Mouse (Mus musculus): ENCODE measurements around the gene Cmip.
A peak's percentile ranks its signal among the peaks of the same experiment; 100 is the strongest.

Cmip gene

GRCm38 (mm10) chr8:117326735-117327134 is 69.9 kb downstream of the Cmip start:
- no peak for DNase-seq (ENCODE audit: low spot score)

GRCm38 (mm10) chr8:117327385-117327837 is 70.5 kb downstream of the Cmip start:
- no peak for DNase-seq (ENCODE audit: low spot score)

- no peak for DNase-seq (ENCODE audit: low spot score)
These were observed 71.9 kb downstream of the Cmip start for GRCm38 (mm10) chr8:117328758-117329157.

- no peak for DNase-seq (ENCODE audit: low spot score)
These were observed 72.3 kb downstream of the Cmip start for GRCm38 (mm10) chr8:117329167-117329566.

GRCm38 (mm10) chr8:117329903-117330302 is 73.0 kb downstream of the Cmip start:
- no peak for DNase-seq (ENCODE audit: low spot score)

- no peak for DNase-seq (ENCODE audit: low spot score)
These were observed 75.6 kb downstream of the Cmip start for GRCm38 (mm10) chr8:117332229-117333010.

GRCm38 (mm10) chr8:117333619-117334018 is 76.8 kb downstream of the Cmip start:
- DNase-seq (ENCODE audit: low spot score): peak; percentile 81

GRCm38 (mm10) chr8:117334058-117334747 is 77.3 kb downstream of the Cmip start:
- DNase-seq (ENCODE audit: low spot score): no peak

GRCm38 (mm10) chr8:117334748-117335393 is 78.0 kb downstream of the Cmip start:
- DNase-seq (ENCODE audit: low spot score): no peak

GRCm38 (mm10) chr8:117335423-117335822 is 78.6 kb downstream of the Cmip start:
- no peak for DNase-seq (ENCODE audit: low spot score)

- DNase-seq (ENCODE audit: low spot score): no peak
These were observed 80.3 kb downstream of the Cmip start for GRCm38 (mm10) chr8:117337188-117337587.

GRCm38 (mm10) chr8:117338678-117339077 is 81.8 kb downstream of the Cmip start:
- no peak for DNase-seq (ENCODE audit: low spot score)

- peak; percentile 36 for DNase-seq (ENCODE audit: low spot score)
These were observed 82.6 kb downstream of the Cmip start for GRCm38 (mm10) chr8:117339296-117339957.

- no peak for DNase-seq (ENCODE audit: low spot score)
These were observed 83.2 kb downstream of the Cmip start for GRCm38 (mm10) chr8:117339958-117340651.

- DNase-seq (ENCODE audit: low spot score): no peak
These were observed 83.9 kb downstream of the Cmip start for GRCm38 (mm10) chr8:117340800-117341199.

GRCm38 (mm10) chr8:117342735-117343385 is 86.0 kb downstream of the Cmip start:
- DNase-seq (ENCODE audit: low spot score): no peak

GRCm38 (mm10) chr8:117343484-117343883 is 86.6 kb downstream of the Cmip start:
- DNase-seq (ENCODE audit: low spot score): no peak

- no peak for DNase-seq (ENCODE audit: low spot score)
These were observed 88.0 kb downstream of the Cmip start for GRCm38 (mm10) chr8:117344899-117345298.

GRCm38 (mm10) chr8:117345376-117345775 is 88.5 kb downstream of the Cmip start:
- no peak for DNase-seq (ENCODE audit: low spot score)

GRCm38 (mm10) chr8:117347556-117347955 is 90.7 kb downstream of the Cmip start:
- no peak for DNase-seq (ENCODE audit: low spot score)
